Mouse (Mus musculus) C2C12 (cell line): Measurements from ENCODE around the gene Frrs1. TPM values are rescaled to one million over a fixed set of nuclear protein-coding genes. Genes with fewer than 3 reads are reported as not detected.

Experiments used
- H3K27me3 ChIP-seq: one replicate; pipeline ENCODE4 v1.6.1; 2011; ENCODE audit not compliant: control insufficient read depth, insufficient read depth, insufficient read length
- H3K36me3 ChIP-seq: one replicate; pipeline ENCODE4 v1.6.1; 2011; ENCODE audit not compliant: control insufficient read depth, insufficient read depth
- H3K4me3 ChIP-seq: one replicate; pipeline ENCODE4 v1.5.1; 2011; ENCODE audit warnings: mild to moderate bottlenecking, control low read depth; ENCODE audit not compliant: poor library complexity, insufficient read depth, severe bottlenecking
- H3K79me2 ChIP-seq: one replicate; pipeline ENCODE4 v1.6.1; 2011; ENCODE audit not compliant: control insufficient read depth, insufficient read depth
- H3K79me3 ChIP-seq: one replicate; pipeline ENCODE4 v1.6.1; 2011; ENCODE audit warnings: low read depth, control low read depth
- H3ac ChIP-seq: one replicate; pipeline ENCODE3; 2011; ENCODE audit warnings: low read depth; ENCODE audit not compliant: control insufficient read depth, insufficient read length
- CEBPB ChIP-seq: IDR thresholded peaks from one replicate; pipeline ENCODE4 v1.6.1; 2011; ENCODE audit warnings: low read depth, mild to moderate bottlenecking, control low read depth, moderate library complexity
- CTCF ChIP-seq: IDR thresholded peaks from one replicate; pipeline ENCODE4 v1.5.1; 2011; ENCODE audit not compliant: control insufficient read depth, insufficient read depth, insufficient read length
- FOSL1 ChIP-seq: IDR thresholded peaks from one replicate; pipeline ENCODE4 v1.8.0; 2011; ENCODE audit warnings: mild to moderate bottlenecking, low read length; ENCODE audit not compliant: poor library complexity, insufficient read depth, severe bottlenecking
- MAX ChIP-seq: IDR thresholded peaks from one replicate; pipeline ENCODE4 v1.6.1; 2011; ENCODE audit warnings: mild to moderate bottlenecking, control low read depth
- MYOD1 ChIP-seq: IDR thresholded peaks from one replicate; pipeline ENCODE4 v1.6.1; 2011; ENCODE audit warnings: low read depth; ENCODE audit not compliant: control insufficient read depth, insufficient read length
- MYOG ChIP-seq: IDR thresholded peaks from one replicate; pipeline ENCODE4 v1.6.1; 2011; ENCODE audit not compliant: control insufficient read depth, insufficient read length; ENCODE audit errors: extremely low read depth
- USF1 ChIP-seq: IDR thresholded peaks from one replicate; pipeline ENCODE4 v1.6.1; 2011; ENCODE audit warnings: low read depth, mild to moderate bottlenecking, control low read depth, moderate library complexity
- polyA plus RNA-seq: library from polyadenylated mRNA; unstranded; fragments of >200 nt; fragmentation: generic; extraction: Trizol; gene quantifications from one replicate; pipeline ENCODE4 v1.2.1, GENCODE M21; 2012; ENCODE audit warnings: missing spikeins

Frrs1 gene
- polyA plus RNA-seq, 1 experiment: 13.1 TPM

DNA sequence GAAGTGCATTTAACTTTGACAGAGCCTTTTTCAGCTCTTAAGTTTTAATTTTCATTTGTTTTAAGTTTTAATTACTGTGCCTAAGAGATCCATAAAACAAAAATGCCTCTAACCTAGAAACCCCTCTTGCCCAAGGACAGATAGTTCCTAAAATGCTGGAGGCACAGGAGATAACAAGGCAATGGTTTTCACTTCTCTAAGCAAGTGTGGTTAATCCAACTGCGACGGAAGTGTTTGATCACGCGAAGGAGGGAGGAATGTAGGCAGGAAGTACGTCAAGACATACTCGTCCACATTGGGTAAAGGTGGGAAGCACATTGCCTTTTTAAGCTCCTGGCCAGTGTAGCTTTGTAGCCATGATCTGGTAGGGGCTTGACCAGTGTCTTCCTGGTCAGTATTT is 1.7 kb upstream of the Frrs1 start:
- Histone ChIP-seq H3ac (no peak overlapping the region), H3K27me3 (no peaks in the 10 kb centered on the region), H3K79me3 (peaks cover 4% of the 10 kb centered on the region), H3K36me3 (no peaks in the 10 kb centered on the region), H3K79me2 (peaks cover 7% of the 10 kb centered on the region), H3K4me3 (no peak overlapping the region)
- TF ChIP-seq USF1 (no peak), FOSL1 (no peak), MAX (no peak), MYOD1 (no peak), CTCF (no peak), MYOG (no peak), CEBPB (no peak)

- H3K4me3 ChIP-seq: no peak overlapping the region
- no peak overlapping the region for H3ac ChIP-seq
- no peaks in the 10 kb centered on the region for H3K36me3 ChIP-seq
- no peaks in the 10 kb centered on the region for H3K27me3 ChIP-seq
- peaks cover 13% of the 10 kb centered on the region for H3K79me3 ChIP-seq
- peaks cover 26% of the 10 kb centered on the region for H3K79me2 ChIP-seq
- TF ChIP-seq CEBPB (no peak), MYOG (no peak), MYOD1 (no peak), CTCF (no peak), USF1 (no peak), FOSL1 (no peak), MAX (no peak)
Measured at GRCm38 (mm10) chr3:116859752-116860151, 488 bp downstream of the Frrs1 start.

GRCm38 (mm10) chr3:116860333-116861222 is 1.3 kb downstream of the Frrs1 start:
- Histone ChIP-seq H3K36me3 (no peaks in the 10 kb centered on the region), H3K79me2 (peaks cover 26% of the 10 kb centered on the region), H3K79me3 (peaks cover 13% of the 10 kb centered on the region), H3K4me3 (peak overlapping the region; percentile 68), H3ac (no peak overlapping the region), H3K27me3 (no peaks in the 10 kb centered on the region)
- TF ChIP-seq CEBPB (peak; percentile 99), CTCF (no peak)

- H3ac ChIP-seq: no peak overlapping the region
- H3K79me3 ChIP-seq: peaks cover 17% of the 10 kb centered on the region
- H3K27me3 ChIP-seq: no peaks in the 10 kb centered on the region
- peaks cover 4% of the 10 kb centered on the region for H3K36me3 ChIP-seq
- peak overlapping the region; percentile 68 for H3K4me3 ChIP-seq
- H3K79me2 ChIP-seq: peaks cover 32% of the 10 kb centered on the region
- TF ChIP-seq CEBPB: no peak
- TF ChIP-seq FOSL1: no peak
- TF ChIP-seq CTCF: no peak
- TF ChIP-seq MAX: no peak
- TF ChIP-seq MYOD1: no peak
- no peak for TF ChIP-seq MYOG
- no peak for TF ChIP-seq USF1
Measured at GRCm38 (mm10) chr3:116861223-116861539, 1.9 kb downstream of the Frrs1 start.

DNA sequence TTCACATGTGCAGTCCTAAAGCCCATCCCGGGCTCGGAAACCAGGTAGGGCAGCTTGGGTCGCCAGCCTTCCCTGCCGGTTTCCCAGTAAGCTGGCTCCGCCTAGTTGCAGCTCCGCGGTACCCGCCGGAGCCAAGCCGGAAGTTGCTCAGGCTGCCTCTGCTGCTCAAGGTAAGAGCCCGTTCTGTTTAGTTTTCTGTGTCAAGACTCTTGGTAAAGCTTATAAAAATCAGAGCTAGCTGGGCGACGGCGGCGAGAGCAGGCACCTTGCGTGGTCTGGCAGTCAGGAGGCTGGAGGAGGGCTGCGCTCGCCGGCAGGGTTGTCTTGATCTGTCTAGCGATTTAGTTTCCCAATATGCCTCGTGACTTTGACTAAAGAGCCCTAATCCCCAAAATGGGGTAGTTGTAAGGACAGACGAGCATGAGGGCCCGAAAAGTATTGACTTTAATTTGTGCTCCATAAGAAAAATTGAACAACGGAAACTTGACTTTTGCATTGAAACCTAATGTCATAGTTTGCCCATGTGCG is 2.3 kb downstream of the Frrs1 start:
- TF ChIP-seq MYOG: no peak
- TF ChIP-seq MAX: no peak
- TF ChIP-seq USF1: no peak
- no peak for TF ChIP-seq MYOD1
- TF ChIP-seq CTCF: no peak
- H3ac ChIP-seq: peak overlapping the region; percentile 55
- peaks cover 20% of the 10 kb centered on the region for H3K79me3 ChIP-seq

GRCm38 (mm10) chr3:116862621-116863020 is 3.4 kb downstream of the Frrs1 start:
- peaks cover 18% of the 10 kb centered on the region for H3K36me3 ChIP-seq
- peaks cover 25% of the 10 kb centered on the region for H3K79me3 ChIP-seq
- H3K4me3 ChIP-seq: no peak overlapping the region
- H3K79me2 ChIP-seq: peaks cover 47% of the 10 kb centered on the region
- no peak overlapping the region for H3ac ChIP-seq
- no peaks in the 10 kb centered on the region for H3K27me3 ChIP-seq
- TF ChIP-seq USF1: no peak
- TF ChIP-seq CTCF: no peak
- TF ChIP-seq FOSL1: no peak
- TF ChIP-seq MYOG: no peak
- TF ChIP-seq MYOD1: no peak
- no peak for TF ChIP-seq CEBPB
- no peak for TF ChIP-seq MAX

More for the DNA sequence above, 2.3 kb downstream of the Frrs1 start:
- H3K79me2 ChIP-seq: peaks cover 37% of the 10 kb centered on the region
- no peaks in the 10 kb centered on the region for H3K27me3 ChIP-seq
- H3K36me3 ChIP-seq: peaks cover 8% of the 10 kb centered on the region
- peak overlapping the region; percentile 68 for H3K4me3 ChIP-seq
